Mouse (Mus musculus) megakaryocyte, embryonic 14.5 days (primary cell): ENCODE results near the gene Vsx2.

ENCODE experiments used
- FLI1 ChIP-seq: IDR thresholded peaks from 2 replicates; pipeline ENCODE4 v1.6.1; 2012; ENCODE audit warnings: low read length, inconsistent platforms, mixed read lengths
- GATA1 ChIP-seq: IDR thresholded peaks from 3 replicates; pipeline ENCODE4 v1.6.1; 2012; ENCODE audit warnings: mixed read lengths, low read length, inconsistent platforms, borderline replicate concordance

- no peak for TF ChIP-seq FLI1
- TF ChIP-seq GATA1, result no peak
Observed at GRCm38 (mm10) chr12:84524147-84525050, 45.2 kb upstream of the Vsx2 start.
